Mouse (Mus musculus): Measurements from ENCODE around the gene Pnliprp1. TPM values are rescaled to one million over a fixed set of nuclear protein-coding genes. Genes with fewer than 3 reads are reported as not detected.

The Pnliprp1 gene
- total RNA-seq, 2 experiments from 2014 or later, result not detected

- DNase-seq (ENCODE audit: extremely low spot score in 1 of 2, low spot score in 1 of 2), result no peak
These were observed 38.6 kb downstream of the Pnliprp1 start for GRCm38 (mm10) chr19:58767329-58767728.

GRCm38 (mm10) chr19:58776461-58776860 lies 47.8 kb downstream of the Pnliprp1 start:
- DNase-seq (ENCODE audit: extremely low spot score in 1 of 2, low spot score in 1 of 2), result no peak

- DNase-seq (ENCODE audit: extremely low spot score in 1 of 2, low spot score in 1 of 2), result no peak
These were observed 52.9 kb downstream of the Pnliprp1 start for GRCm38 (mm10) chr19:58781566-58781965.

GRCm38 (mm10) chr19:58783938-58784337 lies 55.3 kb downstream of the Pnliprp1 start:
- no peak for DNase-seq (ENCODE audit: extremely low spot score in 1 of 2, low spot score in 1 of 2)

GRCm38 (mm10) chr19:58789194-58789593 lies 60.5 kb downstream of the Pnliprp1 start:
- DNase-seq (ENCODE audit: extremely low spot score in 1 of 2, low spot score in 1 of 2), result no peak

Other genes with a start within 250 kb of the Pnliprp1 start
- under 1 TPM in 1 of 2 experiments, not detected in 1; 0.27 TPM for gene Ccdc172, start 216.9 kb upstream of the Pnliprp1 start, total RNA-seq (2021)
- gene Pnlip, start 76.4 kb upstream of the Pnliprp1 start, total RNA-seq (2021), result 1 to 10 TPM in 1 of 2 experiments, under 1 TPM in 1; 0.98 to 1.4 TPM
- gene Pnliprp2, start 30.8 kb downstream of the Pnliprp1 start, total RNA-seq (2021), result not detected
- gene 1700019N19Rik, start 65.6 kb downstream of the Pnliprp1 start, total RNA-seq (2021), result not detected
- gene Eno4, start 214.5 kb downstream of the Pnliprp1 start, total RNA-seq (2021), result 1 to 10 TPM; 1.2 to 1.5 TPM
- 100 to 1,000 TPM; 236 to 241 TPM for gene Hspa12a, start 214.8 kb downstream of the Pnliprp1 start, total RNA-seq (2021)